Mouse (Mus musculus): ENCODE measurements around the gene Gm44805. TPM values are rescaled to one million over a fixed set of nuclear protein-coding genes. Genes with fewer than 3 reads are reported as not detected.

Gm44805 gene
- polyA plus RNA-seq (2012; rRNA removed) = not detected in 2 replicates

DNA sequence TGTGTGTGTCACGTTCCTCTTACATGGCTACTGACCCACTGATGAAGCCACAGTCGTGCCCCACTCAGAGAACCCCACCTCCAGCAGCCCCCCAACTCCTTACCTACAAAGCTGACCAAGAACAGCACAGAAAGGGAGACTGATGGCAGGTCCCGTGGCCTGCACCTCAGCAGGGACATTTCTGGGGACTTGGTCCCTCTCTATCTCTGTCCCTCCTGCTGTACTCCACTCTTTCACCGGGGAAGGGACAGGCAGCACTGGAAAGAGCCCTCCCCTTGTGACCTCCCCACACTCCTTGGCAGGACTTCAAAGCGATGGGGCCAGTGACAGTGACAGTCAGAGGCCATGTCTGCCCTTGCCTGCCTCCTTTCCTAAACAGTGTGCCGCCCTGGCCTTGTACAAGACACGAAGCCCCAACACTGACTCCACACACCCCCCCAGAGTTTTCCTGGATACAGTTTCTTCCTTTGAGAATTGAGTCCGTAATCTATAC is at the start of gene Gm44805, which contains the start of gene Apoc4:
TSS of gene Gm44805 (minus strand) at position 222 of the 493 bp plus-strand sequence.
TSS of gene Apoc4 (minus strand) at position 278 of the 493 bp plus-strand sequence.

DNA sequence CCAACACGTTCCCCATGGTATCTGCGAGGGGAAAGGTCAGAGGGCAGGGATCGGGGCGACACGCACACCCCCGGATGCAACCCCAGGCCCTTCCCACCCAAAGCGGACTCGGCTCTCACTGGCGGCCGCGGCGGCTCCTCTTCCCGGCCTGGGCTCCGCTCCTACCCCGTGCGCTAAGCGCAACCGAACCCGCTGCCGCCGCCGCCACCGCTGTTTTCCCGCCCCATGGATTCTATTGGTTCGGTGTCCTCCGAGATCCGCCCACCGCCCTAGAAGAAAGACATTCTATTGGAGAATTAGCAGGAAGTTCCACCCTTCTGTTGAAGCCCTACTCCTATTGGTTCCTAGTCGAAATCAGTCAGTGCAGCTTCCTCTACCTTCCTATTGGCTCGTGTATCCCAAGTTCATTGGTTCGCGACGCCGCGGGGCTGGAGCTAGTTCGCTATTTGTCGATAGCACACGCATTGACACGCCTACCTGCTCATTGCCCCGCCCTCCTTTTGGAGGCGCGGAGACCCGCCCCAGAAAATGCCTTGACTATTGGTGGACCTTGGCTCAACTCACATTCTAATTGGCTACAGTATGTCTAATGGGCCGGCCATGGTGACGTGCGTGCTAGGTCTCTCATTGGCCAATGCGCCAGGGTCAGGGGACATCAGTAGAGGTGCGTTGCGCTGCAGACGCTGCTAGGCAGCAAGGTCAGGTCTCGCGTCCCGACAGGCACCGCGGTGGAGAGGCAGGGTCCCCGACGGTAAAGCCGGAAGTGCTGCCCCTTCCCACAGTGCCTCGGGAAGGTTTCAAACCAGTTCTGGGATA is 34.2 kb upstream of the Gm44805 start, which contains the start of gene Tomm40:
TSS of gene Tomm40 (minus strand) at position 200 of the 816 bp plus-strand sequence.

DNA sequence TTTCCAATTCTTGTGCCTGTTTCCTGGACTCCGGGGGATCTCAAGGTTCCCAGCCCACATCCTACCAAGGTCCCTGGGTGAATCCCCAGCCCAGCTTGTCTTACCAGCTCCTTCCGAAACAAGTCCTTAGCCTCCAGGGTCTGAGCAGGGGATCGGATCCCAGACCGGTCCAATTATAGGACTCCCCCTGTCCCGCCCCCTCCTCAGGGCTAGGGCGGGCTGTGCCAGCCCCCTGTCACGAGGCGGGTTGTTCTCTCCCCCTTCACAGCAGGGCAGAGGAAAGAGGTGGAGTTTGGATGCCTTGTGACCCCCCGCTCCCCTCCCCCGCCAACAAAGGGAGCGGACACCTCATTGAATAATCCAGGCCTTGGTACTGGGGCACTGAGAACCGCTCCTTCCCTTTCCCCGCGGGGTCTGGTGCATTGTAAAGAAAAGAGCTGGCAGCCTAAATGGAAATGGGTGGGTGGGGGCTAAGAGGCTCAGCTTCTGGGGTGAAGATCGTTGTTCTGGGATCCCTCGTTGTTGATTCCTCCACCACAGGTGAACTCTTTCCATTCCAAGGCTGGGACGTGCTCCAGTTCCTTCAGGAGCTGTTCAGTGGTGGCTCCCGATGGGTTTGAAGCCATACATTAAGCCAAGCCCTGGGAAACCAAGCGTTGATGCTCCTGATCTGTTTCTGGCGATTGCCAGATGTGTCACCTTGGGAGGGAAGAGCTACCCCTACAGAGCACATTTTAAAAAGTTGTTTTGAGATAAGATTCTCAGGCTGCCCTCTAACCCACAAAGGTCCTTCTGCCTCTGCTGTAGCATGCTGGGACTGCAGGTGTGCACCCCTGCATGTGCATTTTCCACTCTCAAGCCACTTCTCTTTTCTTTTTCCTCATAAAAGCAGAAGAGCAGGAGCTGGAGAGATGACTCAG is 17.9 kb upstream of the Gm44805 start, which contains the start of gene Apoe:
TSS of gene Apoe (minus strand) at position 282 of the 920 bp plus-strand sequence.

DNA sequence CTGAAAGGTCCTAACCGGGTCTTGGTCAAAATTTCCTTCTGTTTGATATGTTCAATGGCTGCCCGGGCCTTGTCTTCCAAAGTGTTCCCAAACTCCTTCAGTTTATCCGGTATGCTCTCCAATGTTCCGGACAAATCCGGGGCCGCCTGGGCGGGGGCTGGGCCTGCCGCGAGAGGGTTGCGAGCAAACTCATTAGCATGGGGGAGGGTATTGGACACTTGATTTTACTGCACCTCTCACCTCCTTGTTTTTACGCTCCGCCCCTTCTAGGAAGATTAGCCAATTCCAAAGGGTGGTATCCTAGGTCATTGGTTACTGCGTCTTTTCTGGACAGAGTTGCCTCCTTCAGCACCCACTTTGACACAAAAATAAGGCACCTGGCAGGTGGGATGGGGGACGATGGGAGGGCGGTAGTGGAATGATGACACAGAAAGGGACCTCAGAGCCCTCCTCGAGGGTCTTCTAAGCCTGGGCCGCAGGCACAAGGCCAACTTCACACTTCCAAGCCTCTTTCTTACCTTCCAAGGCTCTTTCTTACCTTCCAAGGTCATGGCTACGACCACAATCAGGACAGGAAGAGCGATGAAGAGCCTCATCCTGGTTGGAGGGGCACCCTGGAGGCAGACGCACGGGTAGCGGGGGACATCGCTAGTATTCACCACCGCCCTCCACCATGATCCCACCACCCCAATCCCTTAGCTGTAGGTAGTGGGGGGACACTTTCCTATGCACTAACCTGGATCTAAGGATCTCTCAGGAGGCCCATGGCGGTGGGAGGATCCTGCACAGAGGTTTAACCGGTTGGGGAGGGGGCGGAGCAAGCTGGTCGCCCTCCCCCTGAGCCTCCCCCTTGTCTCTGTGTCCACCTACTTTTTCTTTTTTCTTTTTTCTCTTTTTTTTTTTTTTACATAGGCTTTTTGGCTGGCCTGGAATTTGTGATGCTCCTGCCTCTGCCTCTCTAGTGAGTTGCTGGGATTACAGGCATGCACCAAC is 10.9 kb upstream of the Gm44805 start, which contains the start of gene Apoc1:
TSS of gene Apoc1 (minus strand) at position 788 of the 993 bp plus-strand sequence.

DNA sequence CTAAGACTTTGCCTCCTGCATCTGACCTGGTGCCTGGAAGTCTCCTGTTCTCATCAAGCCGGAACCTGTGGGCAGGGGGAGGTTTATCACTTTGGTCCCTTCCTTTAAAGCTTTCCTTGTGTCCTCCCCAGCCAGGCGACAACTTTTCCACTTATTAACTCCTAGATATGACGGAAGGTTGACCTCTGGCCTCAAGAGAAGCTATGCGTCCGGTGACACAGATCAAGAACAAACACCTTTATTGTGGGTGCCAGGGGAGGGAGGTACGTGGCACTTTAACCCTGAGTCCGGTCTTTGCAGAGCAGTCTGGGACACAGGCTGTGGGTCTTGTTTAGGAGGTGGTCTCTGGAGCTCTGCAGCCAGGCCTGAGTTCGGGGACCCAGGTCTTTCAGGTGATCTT is 3.4 kb downstream of the Gm44805 start, which contains the start of gene Apoc2:
TSS of gene Apoc2 (minus strand) at position 70 of the 400 bp plus-strand sequence.

DNA sequence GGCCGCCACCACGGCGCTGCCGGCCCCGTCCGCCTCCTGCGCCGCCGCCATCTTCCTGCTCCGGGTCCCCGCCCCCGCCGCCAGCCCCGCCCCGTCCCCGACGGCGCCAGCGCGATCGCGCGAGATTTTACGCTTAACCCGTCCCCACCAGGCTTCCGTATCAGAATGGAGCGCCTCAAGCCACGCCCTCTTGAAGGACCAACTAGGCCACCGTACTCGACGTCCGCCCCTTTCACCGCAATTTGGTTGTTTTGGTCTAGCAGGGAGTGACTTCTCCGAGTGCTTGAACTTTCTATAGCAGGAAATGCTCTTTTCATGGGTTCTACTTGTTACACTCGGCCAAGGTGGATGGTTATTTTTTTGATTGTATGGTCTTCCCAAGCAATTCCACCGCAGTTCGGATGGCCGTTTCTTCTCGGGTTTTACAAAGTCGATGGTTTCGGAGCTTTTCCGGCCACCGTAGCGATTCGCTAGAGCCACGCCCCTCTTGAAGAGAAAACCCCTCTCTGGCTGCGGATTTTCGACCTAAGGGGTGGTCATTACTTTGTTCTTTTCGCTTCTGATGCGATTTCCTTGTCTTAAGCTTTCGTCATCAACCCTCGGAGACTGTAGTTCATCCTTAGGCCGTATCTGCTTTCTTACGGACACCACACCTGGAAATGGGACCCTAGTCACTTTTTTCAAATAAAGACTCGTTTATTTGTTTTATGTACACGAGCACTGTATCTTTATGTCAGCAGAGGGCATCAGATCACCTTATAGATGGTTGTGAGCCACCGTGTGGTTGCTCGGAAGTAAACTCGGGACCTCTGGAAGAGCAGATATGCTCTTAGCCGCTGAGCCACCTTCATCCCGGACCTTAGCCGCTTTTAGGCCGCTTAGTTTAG is 16.0 kb downstream of the Gm44805 start, which contains the start of gene Clptm1:
TSS of gene Clptm1 (minus strand) at position 79 of the 887 bp plus-strand sequence.

DNA sequence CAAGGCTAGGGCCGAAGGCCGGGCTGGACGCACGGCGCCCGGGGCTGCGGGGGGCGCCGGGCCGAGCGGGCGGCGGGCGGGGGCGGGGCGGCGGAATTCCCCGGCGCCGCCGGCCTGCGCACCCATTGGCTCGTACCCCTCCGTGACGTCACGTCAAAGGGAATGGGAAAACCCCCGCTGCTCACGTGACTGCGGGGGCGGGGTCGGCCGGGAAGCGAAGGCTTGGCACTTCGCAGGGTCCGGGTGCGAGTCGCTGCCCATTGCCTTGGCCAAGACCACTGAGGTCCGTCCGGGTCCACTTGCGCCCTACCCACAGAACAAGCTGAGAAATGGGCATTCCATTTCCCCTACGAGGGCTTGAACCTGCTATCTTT is 51.9 kb downstream of the Gm44805 start, which contains the start of gene Relb:
TSS of gene Relb (minus strand) at position 78 of the 374 bp plus-strand sequence.

Other genes starting within 250 kb of the Gm44805 start
- 47.3 and 55.6 TPM in 2 replicates for gene Mark4, start 222.6 kb downstream of the Gm44805 start, polyA plus RNA-seq (2012; rRNA removed)
- gene Exoc3l2, start 218.1 kb downstream of the Gm44805 start, polyA plus RNA-seq (2012; rRNA removed) = 0.31 and 0.70 TPM in 2 replicates
- gene Bloc1s3, start 173.1 kb downstream of the Gm44805 start, polyA plus RNA-seq (2012; rRNA removed) = 12.0 and 12.1 TPM in 2 replicates
- gene Trappc6a, start 173.0 kb downstream of the Gm44805 start, polyA plus RNA-seq (2012; rRNA removed) = 19.9 and 24.6 TPM in 2 replicates
- 1.3 TPM in 2 replicates for gene Nkpd1, start 163.6 kb downstream of the Gm44805 start, polyA plus RNA-seq (2012; rRNA removed)
- 112 and 114 TPM in 2 replicates for gene Ppp1r37, start 118.3 kb downstream of the Gm44805 start, polyA plus RNA-seq (2012; rRNA removed)
- 1.2 and 1.5 TPM in 2 replicates for gene Zfp296, start 104.1 kb downstream of the Gm44805 start, polyA plus RNA-seq (2012; rRNA removed)
- 64.8 and 70.8 TPM in 2 replicates for gene Gemin7, start 103.8 kb downstream of the Gm44805 start, polyA plus RNA-seq (2012; rRNA removed)
- gene Clasrp, start 76.9 kb downstream of the Gm44805 start, polyA plus RNA-seq (2012; rRNA removed) = 142 and 146 TPM in 2 replicates
- 5.8 and 6.2 TPM in 2 replicates for gene Relb, start 52.0 kb downstream of the Gm44805 start, polyA plus RNA-seq (2012; rRNA removed)
- 96.6 and 100 TPM in 2 replicates for gene Clptm1, start 16.4 kb downstream of the Gm44805 start, polyA plus RNA-seq (2012; rRNA removed)
- gene Apoc2, start 3.5 kb downstream of the Gm44805 start, polyA plus RNA-seq (2012; rRNA removed) = 0.19 TPM in 1 of 2 replicates, not detected in the other
- gene Apoc4, start 56 bp upstream of the Gm44805 start, polyA plus RNA-seq (2012; rRNA removed) = not detected in 2 replicates
- gene Apoc1, start 11.2 kb upstream of the Gm44805 start, polyA plus RNA-seq (2012; rRNA removed) = 1.6 and 2.7 TPM in 2 replicates
- 863 and 1,072 TPM in 2 replicates for gene Apoe, start 17.8 kb upstream of the Gm44805 start, polyA plus RNA-seq (2012; rRNA removed)
- gene Tomm40, start 34.0 kb upstream of the Gm44805 start, polyA plus RNA-seq (2012; rRNA removed) = 103 and 109 TPM in 2 replicates
- 37.8 and 38.6 TPM in 2 replicates for gene Nectin2, start 69.1 kb upstream of the Gm44805 start, polyA plus RNA-seq (2012; rRNA removed)
- 13.3 and 17.6 TPM in 2 replicates for gene Bcam, start 89.6 kb upstream of the Gm44805 start, polyA plus RNA-seq (2012; rRNA removed)
- gene Cblc, start 115.4 kb upstream of the Gm44805 start, polyA plus RNA-seq (2012; rRNA removed) = 0.20 and 0.48 TPM in 2 replicates
- 0.72 and 2.2 TPM in 2 replicates for gene Bcl3, start 141.3 kb upstream of the Gm44805 start, polyA plus RNA-seq (2012; rRNA removed)
- gene Gm19345, start 170.6 kb upstream of the Gm44805 start, polyA plus RNA-seq (2012; rRNA removed) = 27.6 and 28.4 TPM in 2 replicates
- gene Ceacam16, start 179.9 kb upstream of the Gm44805 start, polyA plus RNA-seq (2012; rRNA removed) = not detected in 2 replicates
- not detected in 2 replicates for gene Ceacam19, start 206.5 kb upstream of the Gm44805 start, polyA plus RNA-seq (2012; rRNA removed)
- gene Pvr, start 239.7 kb upstream of the Gm44805 start, polyA plus RNA-seq (2012; rRNA removed) = 15.3 and 15.9 TPM in 2 replicates

All from central nervous system, embryonic 18 days (tissue).